Mouse (Mus musculus) thymus, postnatal 4 days (tissue): Measurements from ENCODE around the gene Rasal1.
A peak's percentile ranks its signal among the peaks of the same experiment; 100 is the strongest.

ENCODE experiments used
- DNase-seq: peaks from one replicate; pipeline ENCODE4 v3.0.0; 2021

Gene Rasal1

GRCm38 (mm10) chr5:120696865-120697264 is 48.3 kb downstream of the Rasal1 start:
- no peak for DNase-seq

GRCm38 (mm10) chr5:120698181-120698580 is 49.6 kb downstream of the Rasal1 start:
- DNase-seq, result no peak

- no peak for DNase-seq
Observed at GRCm38 (mm10) chr5:120698801-120699391, 50.3 kb downstream of the Rasal1 start.

- DNase-seq, result no peak
Observed at GRCm38 (mm10) chr5:120700996-120701790, 52.6 kb downstream of the Rasal1 start.

GRCm38 (mm10) chr5:120702421-120702820 is 53.8 kb downstream of the Rasal1 start:
- DNase-seq, result no peak

GRCm38 (mm10) chr5:120702969-120703368 is 54.4 kb downstream of the Rasal1 start:
- DNase-seq, result no peak

GRCm38 (mm10) chr5:120703660-120704059 is 55.0 kb downstream of the Rasal1 start:
- DNase-seq, result no peak

- no peak for DNase-seq
Observed at GRCm38 (mm10) chr5:120704421-120704820, 55.8 kb downstream of the Rasal1 start.

- no peak for DNase-seq
Observed at GRCm38 (mm10) chr5:120706541-120706940, 57.9 kb downstream of the Rasal1 start.

GRCm38 (mm10) chr5:120706976-120707375 is 58.4 kb downstream of the Rasal1 start:
- no peak for DNase-seq

GRCm38 (mm10) chr5:120710161-120710825 is 61.7 kb downstream of the Rasal1 start:
- no peak for DNase-seq

GRCm38 (mm10) chr5:120710826-120711248 is 62.2 kb downstream of the Rasal1 start:
- peak; percentile 66 for DNase-seq

- DNase-seq, result peak; percentile 84
Observed at GRCm38 (mm10) chr5:120711416-120711815, 62.8 kb downstream of the Rasal1 start.

- DNase-seq, result no peak
Observed at GRCm38 (mm10) chr5:120711827-120712226, 63.2 kb downstream of the Rasal1 start, which contains the start of gene Dtx1. TSS of gene Dtx1 (minus strand) at chr5:120711927.

GRCm38 (mm10) chr5:120712721-120713120 is 64.1 kb downstream of the Rasal1 start:
- DNase-seq, result no peak

GRCm38 (mm10) chr5:120714314-120714713 is 65.7 kb downstream of the Rasal1 start:
- peak; percentile 95 for DNase-seq

GRCm38 (mm10) chr5:120717136-120717535 is 68.5 kb downstream of the Rasal1 start:
- no peak for DNase-seq

GRCm38 (mm10) chr5:120718600-120719378 is 70.2 kb downstream of the Rasal1 start:
- no peak for DNase-seq

GRCm38 (mm10) chr5:120721005-120721404 is 72.4 kb downstream of the Rasal1 start:
- DNase-seq, result no peak

GRCm38 (mm10) chr5:120725811-120726455 is 77.3 kb downstream of the Rasal1 start:
- DNase-seq, result no peak
